Mouse (Mus musculus) Patski (cell line): ENCODE results near the gene Tlr13. TPM values are rescaled to one million over a fixed set of nuclear protein-coding genes. Genes with fewer than 3 reads are reported as not detected.

ENCODE experiments used
- ATAC-seq: fragments of 100-300 bp; one replicate; pipeline ENCODE4 v1.8.0; 2021
- CTCF ChIA-PET: fragments of 350-600 bp; sonication (Branson Sonifier 250); formaldehyde crosslinking; loops from one replicate; lab custom pipeline; 2022; ENCODE audit warnings: inconsistent platforms; lab: Charles Lee
- POLR2A ChIA-PET: fragments of 350-600 bp; sonication (Branson Sonifier 250); formaldehyde crosslinking; loops from one replicate; lab custom pipeline; 2022; ENCODE audit warnings: antibody characterized with exemption, inconsistent platforms; lab: Charles Lee
- DNase-seq: peaks from one replicate; pipeline ENCODE4 v3.0.0-alpha.2; 2011; ENCODE audit warnings: low read depth, low spot score
- H3K27me3 ChIP-seq: fragments of 371-371 bp; one replicate; pipeline ENCODE4 v1.5.1; 2021
- CTCF ChIP-seq: fragments of 100-300 bp; IDR thresholded peaks from one replicate; pipeline ENCODE4 v1.5.1; 2021
- in situ Hi-C: fragments of 300-500 bp; cut with MboI; formaldehyde crosslinking; loops from 3 replicates; pipeline ENCODE4 v1.11.1; 2018; ENCODE audit warnings: low pct_unique_long_range_greater_than_20kb, mixed read lengths
- polyA plus RNA-seq: library from polyadenylated mRNA; unstranded; gene quantifications from one replicate; pipeline ENCODE4 v1.2.3, GENCODE M21; 2021

Gene Tlr13
- polyA plus RNA-seq, 1 experiment from 2014 or later: not detected

- in situ Hi-C loops: no loop called here
- no peak for ATAC-seq
- TF ChIP-seq CTCF: no peak
- H3K27me3 ChIP-seq: peaks cover 15% of the 10 kb centered on the region
- DNase-seq: no peak
- ChIA-PET POLR2A (no interaction called here), CTCF (no interaction called here)
Observed at GRCm38 (mm10) chrX:106148185-106148584, 5.2 kb downstream of the Tlr13 start.

- peaks cover 11% of the 10 kb centered on the region for H3K27me3 ChIP-seq
- ChIA-PET CTCF (interaction anchor here (1.5 kb wide), 1 partner anchor 21 kb away, joined by 3 read pairs; no protein-coding TSS in a partner anchor), POLR2A (no interaction called here)
- in situ Hi-C loops: no loop called here
- no peak for TF ChIP-seq CTCF
- DNase-seq (no peak), ATAC-seq (no peak)
Observed at GRCm38 (mm10) chrX:106149460-106149859, 6.5 kb downstream of the Tlr13 start.

DNA sequence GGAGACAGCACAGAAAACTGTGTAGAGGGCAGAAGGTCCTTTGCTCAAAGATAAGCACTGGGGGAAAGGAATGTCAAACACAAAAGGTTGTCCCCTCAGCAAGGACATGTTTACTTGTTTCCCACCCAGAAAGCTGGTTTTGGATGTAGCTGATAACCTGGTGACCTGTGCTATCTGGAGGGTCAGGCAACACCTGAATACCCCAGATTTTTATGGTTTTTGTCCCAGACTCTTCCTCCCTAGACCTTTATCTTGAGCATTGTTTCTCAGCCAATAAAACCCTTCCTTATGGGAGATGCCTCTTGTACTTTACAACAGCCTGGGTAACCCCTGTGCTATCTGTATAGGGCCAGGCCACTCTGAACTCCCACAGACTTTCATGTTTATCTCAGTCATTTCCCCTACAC lies 11.2 kb downstream of the Tlr13 start:
- no peak for TF ChIP-seq CTCF
- no peak for DNase-seq
- POLR2A ChIA-PET: no interaction called here
- no peak for ATAC-seq
- CTCF ChIA-PET: interaction anchor here (1.2 kb wide), 2 partner anchors 11 to 128 kb away, joined by 3 read pairs; partner anchors contain the start of genes Atp7a and Tlr13
- in situ Hi-C loops: no loop called here
- H3K27me3 ChIP-seq: peaks cover 30% of the 10 kb centered on the region

GRCm38 (mm10) chrX:106155892-106156291 lies 12.9 kb downstream of the Tlr13 start:
- POLR2A ChIA-PET: no interaction called here
- in situ Hi-C loops: no loop called here

GRCm38 (mm10) chrX:106163995-106164394 lies 21.0 kb downstream of the Tlr13 start:
- in situ Hi-C loops: no loop called here
- no peak for TF ChIP-seq CTCF
- ChIA-PET CTCF (interaction anchor here (0.9 to 1.5 kb wide), 3 partner anchors 21 to 137 kb away, joined by 3 to 11 read pairs (median 4); partner anchors contain the start of gene Atp7a), POLR2A (interaction anchor here (1.3 kb wide), 1 partner anchor 21 kb away, joined by 4 read pairs; no protein-coding TSS in a partner anchor)
- no peak for ATAC-seq
- H3K27me3 ChIP-seq: peaks cover 15% of the 10 kb centered on the region
- DNase-seq: no peak

More at GRCm38 (mm10) chrX:106155892-106156291, 12.9 kb downstream of the Tlr13 start:
- ATAC-seq: no peak
- no peak for DNase-seq
- CTCF ChIA-PET: no interaction called here
- H3K27me3 ChIP-seq: peaks cover 38% of the 10 kb centered on the region
- no peak for TF ChIP-seq CTCF

DNA sequence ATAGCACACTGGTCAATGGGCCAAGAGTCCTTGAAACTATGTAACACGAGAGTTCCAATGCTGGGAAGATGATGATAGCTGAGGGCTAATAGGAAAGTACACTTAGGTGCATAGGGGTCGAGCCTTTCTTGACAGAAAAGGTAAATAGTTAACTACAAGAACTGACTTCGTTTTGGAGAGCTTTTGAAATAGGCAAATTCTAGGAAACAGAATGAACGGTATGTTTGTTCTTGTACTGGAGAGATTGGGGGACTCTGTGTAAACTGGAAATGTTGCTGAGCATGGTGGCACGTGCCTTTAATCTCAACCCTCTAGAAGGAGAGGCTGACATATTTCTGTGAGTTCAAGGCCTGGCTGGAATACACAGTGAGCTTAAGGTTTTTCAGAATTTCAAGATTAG lies 21.6 kb downstream of the Tlr13 start:
- no peak for TF ChIP-seq CTCF
- ChIA-PET POLR2A (interaction anchor here (0.6 to 1.3 kb wide), 2 partner anchors 21 to 1080 kb away, joined by 4 to 5 read pairs; no protein-coding TSS in a partner anchor), CTCF (interaction anchor here (0.8 to 1.5 kb wide), 3 partner anchors 117 to 138 kb away, joined by 3 to 11 read pairs (median 4); partner anchors contain the start of gene Atp7a)
- DNase-seq: no peak
- no peak for ATAC-seq
- in situ Hi-C loops: no loop called here
- H3K27me3 ChIP-seq: peaks cover 12% of the 10 kb centered on the region

DNA sequence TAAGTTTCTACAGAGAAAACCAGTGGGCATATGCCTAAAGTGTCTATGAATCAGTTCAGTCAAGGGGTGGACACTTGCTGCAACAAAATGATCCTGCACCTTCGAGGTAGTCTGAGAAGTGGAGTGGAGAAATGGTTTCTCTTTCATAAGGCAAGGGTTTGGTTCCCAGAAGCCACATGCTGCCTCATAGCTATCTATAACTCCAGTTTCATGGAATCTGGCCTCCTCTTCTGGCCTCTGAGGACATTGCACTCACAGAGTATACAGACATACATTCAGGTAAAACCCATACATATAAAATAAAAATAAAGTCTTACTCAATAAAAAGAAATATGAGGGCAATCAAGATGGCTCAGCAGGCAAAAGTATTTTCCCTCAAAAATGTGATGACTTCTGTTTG lies 22.1 kb downstream of the Tlr13 start:
- DNase-seq: no peak
- CTCF ChIA-PET: interaction anchor here (0.8 to 1.5 kb wide), 3 partner anchors 117 to 139 kb away, joined by 3 to 11 read pairs (median 4); partner anchors contain the start of gene Atp7a
- POLR2A ChIA-PET: interaction anchor here (1.3 kb wide), 1 partner anchor 20 kb away, joined by 4 read pairs; no protein-coding TSS in a partner anchor
- in situ Hi-C loops: loop anchor here (5.0 kb wide), 2 partner anchors 53 to 148 kb away; partner anchors contain the start of gene Cox7b
- H3K27me3 ChIP-seq: peaks cover 7% of the 10 kb centered on the region
- no peak for ATAC-seq
- peak; percentile 62 for TF ChIP-seq CTCF

- peaks cover 20% of the 10 kb centered on the region for H3K27me3 ChIP-seq
- CTCF ChIA-PET: interaction anchor here (0.7 to 1.6 kb wide), 8 partner anchors 10 to 145 kb away, joined by 3 to 12 read pairs (median 4); partner anchors contain the start of genes Atp7a and Pgk1
- in situ Hi-C loops: no loop called here
- DNase-seq (no peak), ATAC-seq (peak; percentile 88)
- POLR2A ChIA-PET: interaction anchor here (0.5 kb wide), 1 partner anchor 23 kb away, joined by 5 read pairs; no protein-coding TSS in a partner anchor
- peak; percentile 84 for TF ChIP-seq CTCF
Observed at GRCm38 (mm10) chrX:106171106-106171852, 28.3 kb downstream of the Tlr13 start.

DNA sequence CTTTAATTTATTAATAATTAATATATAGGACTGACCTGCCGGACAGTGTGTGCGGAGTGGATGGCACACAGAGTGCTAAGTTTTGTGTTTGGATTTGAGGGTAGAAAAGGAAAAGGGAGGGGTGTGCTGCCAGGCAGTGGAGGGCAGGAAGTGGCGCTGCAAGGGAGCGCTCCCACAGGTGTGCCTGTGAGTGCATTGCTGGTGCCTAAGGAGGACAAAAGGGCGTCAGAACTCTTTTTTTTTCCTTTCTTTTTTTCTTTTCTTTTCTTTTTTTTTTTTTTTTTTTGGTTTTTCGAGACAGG lies 28.8 kb downstream of the Tlr13 start:
- ChIA-PET CTCF (no interaction called here), POLR2A (interaction anchor here (0.5 kb wide), 1 partner anchor 23 kb away, joined by 5 read pairs; no protein-coding TSS in a partner anchor)
- ATAC-seq (no peak), DNase-seq (no peak)
- in situ Hi-C loops: no loop called here
- no peak for TF ChIP-seq CTCF
- peaks cover 16% of the 10 kb centered on the region for H3K27me3 ChIP-seq

DNA sequence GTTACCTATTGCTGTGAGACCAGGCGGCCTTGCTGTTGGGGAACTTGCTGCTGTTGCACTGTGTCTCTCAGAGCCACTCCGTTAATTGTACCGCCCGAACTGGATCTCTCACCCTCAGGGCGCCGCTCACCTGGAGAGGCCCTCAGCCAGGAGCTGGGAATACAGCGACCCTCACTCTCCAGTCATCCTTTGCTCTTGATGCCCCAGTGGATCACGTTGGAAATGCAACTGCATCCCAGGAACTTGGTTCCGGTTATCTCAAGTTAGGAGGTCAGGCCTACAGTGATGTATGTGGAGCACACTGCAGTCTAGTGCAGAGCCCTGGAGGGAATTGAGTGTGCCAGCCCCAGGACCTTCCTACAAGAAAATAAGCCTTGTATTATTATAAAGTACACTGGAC lies 33.3 kb downstream of the Tlr13 start:
- ChIA-PET POLR2A (no interaction called here), CTCF (no interaction called here)
- DNase-seq (no peak), ATAC-seq (no peak)
- no peak for TF ChIP-seq CTCF
- H3K27me3 ChIP-seq: peaks cover 21% of the 10 kb centered on the region
- in situ Hi-C loops: loop anchor here (25.0 kb wide), 1 partner anchor 1064 kb away; the partner anchor contains the start of gene Magee1
